Mouse (Mus musculus) mouse trophoblast stem cell (cell line): ENCODE data around the gene Cux2.

Experiments
- in situ Hi-C, 2 experiments: fragments of 300-500 bp; cut with MseI, MboI; formaldehyde crosslinking; loops; 2 replicates in 1 of 2; 3 replicates in 1 of 2; pipeline ENCODE4 v1.15.1; 2025

Gene Cux2

DNA sequence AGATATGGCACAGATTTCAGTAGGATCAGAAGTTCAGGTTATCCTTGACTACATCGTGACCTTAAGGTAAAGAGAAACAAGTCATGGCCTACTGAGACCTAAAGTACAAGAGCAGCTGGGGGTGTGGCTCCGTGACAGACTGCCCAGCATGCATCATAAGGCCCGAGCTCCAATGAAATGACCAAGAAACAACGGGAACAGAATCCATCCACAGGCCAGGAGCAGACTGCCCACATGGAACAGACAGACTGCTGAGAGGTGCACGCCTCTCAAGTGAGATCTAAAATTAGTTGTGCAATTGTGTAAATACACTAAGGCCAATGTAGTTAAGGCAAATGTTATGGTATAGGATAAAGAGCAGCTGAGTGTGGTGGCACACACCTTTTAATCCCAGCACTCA, 228.3 kb downstream of the Cux2 start:
- in situ Hi-C loops: no loop called here

DNA sequence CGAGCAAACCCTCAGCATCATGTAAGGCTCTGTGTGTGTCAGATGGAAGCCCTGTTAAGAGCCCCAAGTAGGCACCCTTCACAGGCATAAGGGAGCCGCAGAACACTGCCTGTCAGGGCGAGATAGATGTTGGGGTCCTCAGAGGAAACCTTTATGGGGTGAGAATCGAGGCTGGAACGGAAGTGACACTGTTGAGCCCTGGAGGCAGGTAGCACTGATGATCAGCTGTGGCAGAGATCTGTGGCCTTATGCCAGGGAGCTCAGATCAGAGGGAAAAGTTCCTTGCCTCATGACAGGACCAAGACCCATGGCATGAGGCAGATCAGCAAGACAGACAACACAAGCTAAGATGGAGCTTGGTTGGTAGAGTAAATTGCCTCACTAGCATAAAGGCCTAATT, 228.8 kb downstream of the Cux2 start:
- in situ Hi-C loops: no loop called here

DNA sequence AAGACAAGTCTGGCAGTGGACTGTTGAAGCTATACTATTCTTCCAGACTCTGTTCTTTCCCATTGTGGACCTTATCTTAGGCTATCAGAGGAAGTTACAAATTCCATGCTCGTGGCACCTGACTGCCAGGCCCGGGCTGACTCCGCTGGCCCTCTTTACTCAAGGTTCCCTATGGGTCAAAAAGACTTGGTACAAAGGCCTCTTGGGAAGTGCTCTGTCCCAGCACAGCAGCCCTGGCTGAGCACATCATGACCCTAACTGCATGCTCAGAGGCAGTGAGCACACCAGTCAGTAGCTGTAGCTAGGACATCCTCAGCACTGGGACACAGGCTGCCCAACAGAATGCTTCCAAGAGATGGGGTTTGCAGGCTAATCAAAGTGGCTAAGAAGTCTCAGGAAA, 229.2 kb downstream of the Cux2 start:
- in situ Hi-C loops: no loop called here

DNA sequence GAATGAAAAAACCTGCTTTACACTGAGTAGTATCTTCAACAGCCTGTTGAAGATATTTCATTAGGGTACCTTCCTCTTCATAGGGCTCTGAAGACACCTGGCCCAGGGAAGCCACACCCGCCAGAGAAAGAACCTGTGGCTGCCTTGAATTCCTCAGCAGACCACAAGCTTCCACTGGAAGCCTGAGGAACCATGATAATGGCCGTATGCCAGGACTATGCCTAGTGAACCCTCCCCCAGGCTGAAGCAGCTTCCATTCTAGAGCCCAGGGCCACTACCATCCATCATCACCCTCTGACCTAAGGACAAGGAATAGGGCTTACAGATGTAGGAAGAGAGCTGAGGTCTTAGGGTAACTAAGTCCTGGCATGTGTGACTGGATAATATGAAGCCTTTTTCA, 229.7 kb downstream of the Cux2 start:
- in situ Hi-C loops: no loop called here

DNA sequence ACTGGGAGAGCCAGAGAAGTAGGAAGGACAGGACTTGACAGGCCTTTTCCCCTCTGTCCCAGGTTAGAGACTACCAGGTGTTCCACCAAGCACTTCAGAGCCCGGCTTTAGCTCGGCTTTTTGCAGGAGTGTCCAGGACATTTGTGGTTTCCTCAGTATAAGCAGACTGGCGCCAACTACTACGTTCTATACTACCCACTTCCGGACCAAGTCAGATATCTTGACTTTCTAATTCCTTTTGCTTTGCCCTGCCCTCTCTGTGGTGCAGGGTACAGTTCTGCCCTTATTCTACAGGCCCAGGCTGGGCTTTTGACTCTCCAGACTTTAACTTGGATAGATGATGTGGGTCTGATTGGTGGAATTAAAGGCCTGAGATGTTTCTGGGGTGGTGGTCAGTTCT, 230.3 kb downstream of the Cux2 start:
- in situ Hi-C loops: no loop called here

DNA sequence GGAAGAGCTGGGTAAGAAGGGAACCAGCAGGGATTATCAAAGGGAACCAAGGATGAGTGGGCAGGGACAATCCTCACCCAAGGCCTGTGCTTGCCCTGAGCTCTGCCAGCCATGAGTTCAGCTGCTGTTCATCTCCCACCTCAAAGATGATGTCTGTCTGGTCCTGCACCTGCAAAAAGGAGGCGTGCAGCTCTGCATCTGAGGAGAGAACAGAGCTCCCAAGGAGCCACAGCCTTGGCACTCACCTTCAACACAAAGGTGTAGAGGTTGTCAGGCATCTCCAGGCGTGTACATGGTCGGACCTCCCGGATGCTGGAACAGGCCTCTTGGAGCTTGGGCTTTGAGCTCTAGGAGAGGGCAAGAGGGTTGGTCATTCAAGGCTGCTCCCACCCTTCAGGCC, 231.0 kb downstream of the Cux2 start:
- in situ Hi-C loops: no loop called here

DNA sequence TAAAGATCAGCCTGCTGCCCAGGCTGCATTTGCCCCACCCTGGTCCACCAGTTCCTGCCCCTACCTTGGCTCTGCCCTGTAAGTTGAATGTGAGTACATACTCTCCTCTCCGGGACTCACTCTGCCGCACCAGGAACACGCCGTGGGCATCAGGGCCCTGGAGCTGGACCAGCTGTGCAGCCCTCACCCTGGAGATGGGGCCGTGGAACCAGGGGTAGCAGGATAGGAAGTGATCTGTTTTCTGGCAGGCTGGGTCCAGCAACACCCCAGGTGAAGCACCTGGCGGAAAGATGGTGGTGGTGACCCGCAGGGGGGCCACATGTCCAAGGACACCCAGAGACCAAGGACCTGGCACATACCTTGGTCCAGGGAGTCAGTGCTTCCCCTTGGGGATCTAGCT, 231.5 kb downstream of the Cux2 start:
- in situ Hi-C loops: no loop called here

DNA sequence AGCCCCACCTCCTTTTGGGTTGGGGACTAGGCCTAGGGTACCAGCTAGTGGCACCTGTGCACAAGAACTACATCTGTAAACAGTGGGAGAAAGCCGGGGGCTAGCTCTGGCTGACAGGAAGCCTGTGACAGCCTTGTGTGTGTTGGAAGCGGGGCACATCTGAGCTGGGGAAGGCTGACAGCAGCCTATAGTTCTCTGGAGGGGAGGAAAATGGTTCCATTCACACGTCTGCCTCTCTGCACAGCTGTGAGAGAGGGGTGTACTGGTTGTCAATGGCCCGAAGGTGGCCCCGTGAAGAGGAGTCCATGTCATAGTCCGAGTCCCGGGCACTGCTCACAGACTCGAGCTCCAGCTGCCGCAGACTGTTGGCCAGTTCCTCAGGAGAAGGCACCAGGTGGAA, 232.4 kb downstream of the Cux2 start:
- in situ Hi-C loops: no loop called here

DNA sequence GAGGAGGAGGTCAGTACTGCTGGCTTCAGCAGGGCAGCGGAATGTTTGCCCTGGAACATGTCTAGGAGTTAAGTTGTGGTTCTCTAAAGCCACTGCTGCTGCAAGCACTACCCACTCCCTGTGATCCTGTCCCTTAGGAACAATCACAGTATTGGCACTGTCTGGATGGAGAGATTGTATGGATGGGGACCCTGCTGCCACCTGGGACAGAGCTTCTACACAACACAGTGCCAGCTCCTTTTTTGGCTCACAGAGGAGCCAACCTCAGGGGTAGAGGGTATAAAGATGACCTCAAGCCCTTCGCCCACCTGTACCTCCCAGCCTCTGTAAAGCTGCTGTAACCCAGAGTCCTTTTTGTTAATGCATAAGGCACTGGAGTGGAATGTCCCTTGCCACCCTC, 233.3 kb downstream of the Cux2 start:
- in situ Hi-C loops: no loop called here

DNA sequence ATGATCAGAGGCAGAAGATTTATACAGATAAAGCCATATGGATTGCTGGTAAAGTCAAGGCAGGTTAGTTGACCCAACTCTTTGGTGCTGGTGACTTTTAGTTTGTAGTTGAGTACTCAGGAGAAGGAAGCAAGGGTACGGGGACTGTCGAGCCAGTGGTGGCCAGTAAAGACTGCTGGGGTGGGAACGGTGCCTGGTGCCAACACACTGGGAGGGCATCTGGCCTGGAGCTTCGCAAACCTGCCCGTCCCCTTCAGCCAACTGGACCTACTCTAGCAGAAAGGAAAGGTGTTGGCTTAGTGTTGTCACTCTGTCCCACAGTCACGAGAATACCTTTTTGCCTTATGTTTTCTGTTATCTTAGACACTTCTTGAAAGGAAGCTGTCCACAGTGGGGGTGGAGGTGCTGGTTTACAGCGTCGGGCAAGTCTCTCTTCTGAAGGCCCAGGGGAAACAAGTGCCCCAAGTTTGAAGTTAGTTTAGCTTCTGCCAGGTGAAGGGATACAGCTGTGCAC, 234.0 kb downstream of the Cux2 start:
- in situ Hi-C loops: no loop called here

DNA sequence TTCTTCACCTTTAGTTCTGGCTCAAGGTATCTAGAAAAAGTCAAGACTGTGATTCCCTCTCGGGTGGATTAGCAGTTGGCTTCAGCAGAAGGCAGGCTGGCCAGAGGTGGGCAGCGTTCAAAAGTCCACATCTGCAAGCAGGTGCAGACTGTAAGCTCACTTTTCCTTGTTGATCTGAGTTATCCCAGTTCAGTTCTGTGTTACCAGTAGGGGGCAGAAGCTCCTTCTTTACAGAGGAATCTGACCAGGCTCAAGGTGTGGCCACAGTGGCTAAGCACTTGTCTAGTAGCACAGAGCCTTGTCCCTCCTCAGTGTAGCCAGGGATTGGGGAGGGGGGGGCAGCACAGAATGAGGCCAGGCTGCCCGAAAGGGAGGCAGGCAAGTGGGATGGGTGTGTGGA, 234.8 kb downstream of the Cux2 start:
- in situ Hi-C loops: no loop called here

DNA sequence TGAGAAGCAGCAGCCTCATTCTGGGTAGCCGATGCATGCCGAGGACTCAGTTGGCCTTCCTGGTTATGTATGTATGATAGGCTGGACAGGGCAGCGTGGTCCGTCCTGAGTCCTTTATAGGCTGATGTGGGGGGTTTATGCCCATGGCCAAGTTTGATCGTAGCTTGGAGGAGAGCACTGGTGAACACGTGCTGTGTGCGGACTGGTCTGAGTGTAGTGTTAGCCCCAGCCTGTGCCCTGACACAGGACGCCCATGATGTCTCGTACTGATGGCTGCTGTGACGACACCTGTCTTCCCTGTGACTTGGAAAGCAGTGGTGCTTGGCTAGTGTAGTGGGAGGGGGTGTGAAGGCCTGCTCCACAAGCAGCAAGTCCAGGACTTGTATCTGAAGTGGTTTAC, 236.2 kb downstream of the Cux2 start:
- in situ Hi-C loops: no loop called here

DNA sequence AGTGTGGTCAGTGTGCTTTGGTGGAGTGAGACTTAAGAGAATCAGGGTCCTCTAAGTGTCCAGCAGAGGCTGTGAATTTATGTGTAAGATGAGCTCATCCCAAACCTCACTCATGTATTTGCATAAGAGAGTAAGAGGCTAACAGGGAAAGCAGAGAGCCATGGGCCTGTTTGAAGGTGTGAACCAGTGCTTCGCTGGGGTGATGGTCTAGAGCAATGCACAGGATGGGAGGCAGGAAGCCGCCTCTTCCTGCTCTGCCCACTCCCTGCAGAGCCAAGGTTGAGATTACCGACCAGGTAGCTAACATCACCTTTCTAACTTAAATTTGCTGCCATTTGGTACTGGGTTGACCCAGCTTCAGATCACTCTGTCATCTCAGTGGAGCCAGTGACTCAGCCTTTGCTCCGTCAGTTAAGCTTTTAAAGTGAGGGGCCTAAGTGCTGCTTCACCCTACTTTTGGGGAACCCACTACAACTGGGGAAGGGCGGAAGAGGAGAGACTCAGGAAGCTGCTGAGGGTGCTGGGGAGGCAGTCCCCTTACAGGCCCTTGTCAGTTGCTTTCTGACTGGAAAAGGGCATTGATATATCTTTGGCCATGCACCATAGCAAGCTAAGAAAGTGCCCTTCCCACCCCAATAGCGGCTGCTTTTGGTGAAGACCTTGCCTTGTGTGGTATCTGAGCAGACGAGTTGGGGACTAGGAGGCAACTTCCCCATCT, 237.2 kb downstream of the Cux2 start:
- in situ Hi-C loops: no loop called here

DNA sequence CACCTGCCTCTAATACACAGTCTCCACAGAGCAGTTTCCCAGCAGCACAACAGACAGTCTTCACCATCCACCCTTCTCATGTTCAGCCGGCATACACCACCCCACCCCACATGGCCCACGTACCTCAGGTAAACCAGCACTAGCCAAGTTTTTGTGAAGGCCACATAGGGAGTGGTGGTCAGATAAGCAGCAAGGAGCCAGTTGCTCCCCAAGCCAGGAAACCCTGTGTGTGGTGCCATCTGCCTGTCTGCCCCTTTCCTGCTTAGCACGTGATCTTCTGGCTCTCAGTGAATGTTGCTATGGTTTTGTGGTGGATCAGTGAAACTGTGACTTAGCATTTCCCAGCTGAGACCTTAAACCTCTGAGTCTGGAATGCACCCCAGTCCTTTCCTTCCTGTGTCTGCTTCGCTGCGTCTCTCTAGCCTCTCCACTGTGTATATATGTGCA, 238.4 kb downstream of the Cux2 start:
- in situ Hi-C loops: no loop called here

DNA sequence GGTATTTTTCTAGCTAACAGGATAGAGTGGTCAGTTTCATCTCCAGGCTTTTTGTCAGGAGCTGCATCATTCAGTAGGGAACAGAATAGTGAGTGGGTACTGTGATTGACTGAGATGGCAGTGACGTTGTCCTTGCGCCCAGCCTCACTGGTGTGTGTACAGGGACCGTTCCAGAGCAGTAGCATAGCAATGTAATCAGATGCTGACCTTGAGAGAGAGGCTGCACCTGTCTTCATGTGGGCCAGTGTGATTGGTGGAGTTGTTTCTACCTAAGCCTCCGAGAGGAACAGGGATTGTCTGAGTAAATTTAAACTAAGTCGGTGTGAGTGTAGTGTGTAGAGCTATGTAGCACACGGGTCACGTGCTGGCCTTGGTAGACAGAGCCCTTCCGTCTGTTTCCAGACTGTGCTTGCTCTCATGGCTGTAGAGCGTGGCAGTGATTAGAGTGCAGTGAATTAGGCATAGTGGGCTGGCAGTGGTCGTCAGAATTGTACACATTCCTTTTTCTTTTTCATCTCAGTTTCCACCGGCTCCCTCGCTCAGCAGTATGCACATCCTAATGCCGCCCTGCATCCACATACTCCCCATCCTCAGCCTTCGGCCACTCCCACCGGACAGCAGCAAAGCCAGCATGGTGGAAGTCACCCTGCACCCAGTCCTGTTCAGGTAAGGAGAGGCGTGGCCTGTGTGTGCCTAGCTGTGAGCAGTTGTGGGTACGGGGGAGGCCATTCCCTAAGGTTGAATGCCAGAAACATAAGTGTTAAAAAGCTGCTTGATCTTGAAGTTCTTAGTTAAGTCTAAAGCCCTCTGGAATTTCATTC, 239.4 kb downstream of the Cux2 start:
- in situ Hi-C loops: no loop called here

DNA sequence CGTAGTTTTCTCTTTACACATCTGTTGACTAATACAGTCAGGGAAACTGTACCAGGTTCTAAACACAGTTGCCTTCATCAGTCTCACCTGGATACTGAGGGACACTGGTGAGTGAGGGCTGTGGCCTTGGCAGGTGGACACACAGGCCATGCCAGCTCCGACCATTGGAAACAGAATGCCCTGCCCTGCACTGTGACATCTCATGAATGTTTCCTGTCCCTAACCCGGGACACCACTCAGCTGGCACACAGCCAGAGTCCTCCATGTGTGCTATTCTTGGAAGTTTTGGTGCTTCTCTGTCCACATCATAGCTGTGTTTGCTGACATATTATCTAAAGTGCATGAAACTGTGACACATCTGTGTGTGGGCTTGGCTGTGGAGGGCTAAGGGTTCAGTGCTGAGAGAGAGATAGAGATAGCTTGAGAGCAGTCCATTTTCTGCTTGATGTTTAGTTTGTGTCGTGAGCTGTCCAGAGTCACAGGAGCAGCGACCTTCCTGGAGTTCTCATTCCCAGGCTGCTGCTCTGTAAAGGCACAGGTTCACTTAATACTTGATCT, 240.2 kb downstream of the Cux2 start:
- in situ Hi-C loops: no loop called here

DNA sequence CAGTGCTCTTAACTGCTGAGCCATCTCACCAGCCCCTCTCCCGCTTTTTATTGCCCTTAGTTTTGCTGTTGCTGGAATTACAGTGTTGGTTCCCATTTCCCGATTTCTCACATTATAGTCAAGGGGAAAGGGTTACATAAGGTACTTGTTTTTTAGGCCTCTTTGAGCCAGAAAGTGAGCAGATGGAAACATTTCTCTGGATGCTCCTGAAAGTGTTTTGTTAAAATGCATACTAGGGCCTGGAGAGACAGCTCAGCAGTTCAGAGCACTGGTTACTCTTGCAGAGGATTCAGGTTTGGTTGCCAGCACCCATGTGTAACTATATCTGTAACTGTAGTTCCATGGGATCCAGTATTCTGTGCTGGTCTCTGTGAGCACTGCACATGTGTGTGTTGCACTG, 241.7 kb downstream of the Cux2 start:
- in situ Hi-C loops: no loop called here

DNA sequence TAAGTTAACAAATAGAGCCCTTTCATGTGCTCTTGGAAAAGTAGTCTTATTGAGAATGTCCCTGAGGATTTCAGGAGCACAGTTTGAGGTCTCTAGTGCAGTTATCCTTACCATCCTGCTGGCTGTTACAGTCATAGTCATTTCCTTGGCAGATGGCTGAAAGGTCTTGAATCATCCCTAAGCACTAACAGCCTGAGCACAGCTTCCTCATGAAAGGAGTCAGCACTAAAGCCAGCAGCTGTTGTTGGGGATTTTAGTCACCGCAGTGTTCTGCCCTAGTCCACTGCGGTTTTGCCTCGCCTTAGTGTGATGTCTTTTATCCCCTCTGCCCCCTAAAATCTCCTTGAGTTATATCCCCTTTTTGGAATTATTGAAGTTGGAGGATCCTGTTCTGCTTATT, 242.7 kb downstream of the Cux2 start:
- in situ Hi-C loops: no loop called here
